Mouse (Mus musculus): ENCODE measurements at regions not wholly inside any gene's neighbourhood (a gene's known extent, or its start where the extent isn't known, plus 50 kb on each side); places are given as distances from the start of the nearest gene placed in this dataset.
"Not testable (repeated sequence)": the region's sequence is repeated elsewhere in the genome, so short reads cannot be mapped to it uniquely, and the experiment has no call there.

DNA sequence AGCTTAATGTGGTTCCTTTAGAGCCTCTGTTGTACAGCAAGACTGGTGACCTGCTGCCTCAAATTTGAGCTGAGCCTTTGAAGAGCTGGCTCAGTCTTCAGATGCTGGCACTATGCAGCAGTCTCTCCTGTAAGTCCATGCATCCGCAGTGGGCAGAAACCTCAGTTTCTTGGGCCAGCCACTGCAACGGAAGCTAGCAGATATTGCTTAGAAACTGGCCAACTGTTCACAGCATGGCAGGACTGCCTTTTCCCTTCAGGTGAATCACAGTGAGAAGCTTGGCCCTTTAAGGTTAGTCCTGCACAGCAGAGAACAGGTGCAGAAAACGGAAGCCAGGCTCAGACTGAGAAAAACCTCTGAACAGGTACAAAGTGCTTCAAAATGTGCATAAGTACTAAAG, 1976.8 kb upstream of the G6pd2 start:
- no peak for DNase-seq (ENCODE audit: low read depth, low spot score)

GRCm38 (mm10) chr5:59845745-59846144, 1962.9 kb upstream of the G6pd2 start:
- DNase-seq (ENCODE audit: low read depth, low spot score), result no peak

GRCm38 (mm10) chr5:59847643-59848042, 1961.0 kb upstream of the G6pd2 start:
- DNase-seq (ENCODE audit: low read depth, low spot score), result no peak

- DNase-seq (ENCODE audit: low read depth, low spot score), result no peak
Observed at GRCm38 (mm10) chr5:59893952-59894724, 1914.5 kb upstream of the G6pd2 start.

GRCm38 (mm10) chr5:59921910-59922309, 1886.7 kb upstream of the G6pd2 start:
- DNase-seq (ENCODE audit: low read depth, low spot score), result no peak

- no peak for DNase-seq (ENCODE audit: low read depth, low spot score)
Observed at GRCm38 (mm10) chr5:59940861-59941260, 1867.8 kb upstream of the G6pd2 start.

DNA sequence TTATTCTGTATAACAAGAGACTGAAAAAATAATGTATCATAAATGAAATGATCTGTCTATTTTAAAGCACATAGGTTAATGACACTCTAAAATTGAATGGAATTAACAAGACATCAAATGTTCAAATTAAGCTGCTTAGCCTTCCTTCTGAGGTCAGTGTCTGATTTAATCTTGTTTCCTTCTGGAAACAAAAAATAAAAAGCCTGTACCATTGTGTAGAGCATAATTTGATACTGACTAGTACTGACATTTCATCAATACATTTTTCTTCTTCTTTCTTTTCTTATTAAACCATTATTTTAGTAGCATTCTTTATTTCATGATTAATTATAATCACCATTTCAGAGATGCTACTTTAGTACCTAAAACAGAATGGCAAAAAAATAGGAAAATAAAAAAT, 1862.9 kb upstream of the G6pd2 start:
- no peak for DNase-seq (ENCODE audit: low read depth, low spot score)

- DNase-seq (ENCODE audit: low read depth, low spot score), result no peak
Observed at GRCm38 (mm10) chr5:59947831-59948568, 1860.6 kb upstream of the G6pd2 start.

GRCm38 (mm10) chr5:59956240-59956639, 1852.4 kb upstream of the G6pd2 start:
- DNase-seq (ENCODE audit: low read depth, low spot score), result not testable (repeated sequence)

DNA sequence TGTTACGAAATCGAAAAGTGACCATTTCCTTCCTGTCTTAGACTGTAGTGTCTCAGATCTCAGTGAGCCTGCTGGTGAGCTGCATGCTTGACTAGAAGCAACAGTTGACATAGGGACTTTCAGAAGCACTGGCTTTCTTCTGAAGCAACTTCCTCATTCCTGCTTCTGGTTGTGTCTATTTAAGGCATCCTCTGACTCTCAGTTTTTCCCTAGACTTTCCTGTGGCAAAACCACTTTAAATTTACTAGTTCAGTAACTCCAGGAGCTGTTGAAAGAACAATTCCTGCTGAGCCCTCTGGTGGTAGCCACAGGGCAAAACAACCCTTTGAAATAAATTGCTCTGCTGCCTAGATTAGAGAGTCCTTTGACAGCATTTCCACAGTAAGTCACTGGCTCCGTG, 1811.9 kb upstream of the G6pd2 start:
- peak; percentile 4 for DNase-seq (ENCODE audit: low read depth, low spot score)

- not testable (repeated sequence) for DNase-seq (ENCODE audit: low read depth, low spot score)
Observed at GRCm38 (mm10) chr5:60042603-60043175, 1765.9 kb upstream of the G6pd2 start.

DNA sequence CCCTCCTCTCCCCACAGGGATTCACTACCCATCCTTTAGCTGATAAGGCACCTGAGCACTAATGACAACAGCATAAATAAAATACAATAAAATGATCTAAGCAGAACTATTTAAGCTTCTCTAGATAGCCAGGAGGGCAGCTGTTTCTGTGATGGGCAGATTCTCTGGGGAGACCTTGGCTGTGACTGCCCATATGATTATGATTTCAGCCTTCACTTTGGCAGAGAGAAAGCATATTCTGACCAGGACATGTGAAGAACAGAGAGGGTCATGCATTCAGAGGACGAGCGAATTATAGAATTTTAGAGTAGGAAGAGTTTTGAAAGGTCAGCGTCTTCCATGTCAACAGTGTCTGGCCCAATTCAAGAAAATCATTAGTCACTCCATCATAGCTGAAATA, 1759.6 kb upstream of the G6pd2 start:
- DNase-seq (ENCODE audit: low read depth, low spot score), result no peak

DNA sequence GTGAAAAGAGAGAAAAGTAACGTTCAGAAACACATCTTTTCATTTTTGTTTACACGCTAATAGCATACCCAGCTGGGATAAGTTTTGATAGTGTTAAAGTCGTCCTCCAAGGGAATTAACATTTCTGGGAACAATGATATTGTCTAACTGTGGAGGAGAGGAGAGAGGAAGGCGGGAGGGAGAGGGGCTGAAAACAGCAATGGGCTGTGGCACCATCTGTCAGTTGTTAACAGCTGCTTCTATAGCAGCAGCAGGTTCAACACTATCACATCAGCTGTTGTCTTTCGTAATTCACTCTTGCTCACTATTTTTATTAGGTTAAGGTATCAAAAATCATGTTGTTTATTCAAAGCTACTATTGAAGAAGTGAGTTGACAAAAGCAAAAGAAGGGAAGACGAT, 1747.4 kb upstream of the G6pd2 start:
- DNase-seq (ENCODE audit: low read depth, low spot score), result no peak

Measured in skeletal muscle tissue, adult 2 months (tissue).